Mouse (Mus musculus) telencephalon, adult 2 months (tissue): ENCODE data around the gene Gtsf2.
"Not testable (repeated sequence)": the region's sequence is repeated elsewhere in the genome, so short reads cannot be mapped to it uniquely, and the experiment has no call there.

ENCODE experiments used
- DNase-seq: peaks from one replicate; pipeline ENCODE4 v3.0.0-alpha.2; 2011; ENCODE audit warnings: low read depth, low spot score

Gtsf2 gene

GRCm38 (mm10) chr15:103448369-103448768 lies at the start of gene Gtsf2:
Gene Gtsf2 (minus strand): TSS chr15:103448469.
- no peak for DNase-seq

DNA sequence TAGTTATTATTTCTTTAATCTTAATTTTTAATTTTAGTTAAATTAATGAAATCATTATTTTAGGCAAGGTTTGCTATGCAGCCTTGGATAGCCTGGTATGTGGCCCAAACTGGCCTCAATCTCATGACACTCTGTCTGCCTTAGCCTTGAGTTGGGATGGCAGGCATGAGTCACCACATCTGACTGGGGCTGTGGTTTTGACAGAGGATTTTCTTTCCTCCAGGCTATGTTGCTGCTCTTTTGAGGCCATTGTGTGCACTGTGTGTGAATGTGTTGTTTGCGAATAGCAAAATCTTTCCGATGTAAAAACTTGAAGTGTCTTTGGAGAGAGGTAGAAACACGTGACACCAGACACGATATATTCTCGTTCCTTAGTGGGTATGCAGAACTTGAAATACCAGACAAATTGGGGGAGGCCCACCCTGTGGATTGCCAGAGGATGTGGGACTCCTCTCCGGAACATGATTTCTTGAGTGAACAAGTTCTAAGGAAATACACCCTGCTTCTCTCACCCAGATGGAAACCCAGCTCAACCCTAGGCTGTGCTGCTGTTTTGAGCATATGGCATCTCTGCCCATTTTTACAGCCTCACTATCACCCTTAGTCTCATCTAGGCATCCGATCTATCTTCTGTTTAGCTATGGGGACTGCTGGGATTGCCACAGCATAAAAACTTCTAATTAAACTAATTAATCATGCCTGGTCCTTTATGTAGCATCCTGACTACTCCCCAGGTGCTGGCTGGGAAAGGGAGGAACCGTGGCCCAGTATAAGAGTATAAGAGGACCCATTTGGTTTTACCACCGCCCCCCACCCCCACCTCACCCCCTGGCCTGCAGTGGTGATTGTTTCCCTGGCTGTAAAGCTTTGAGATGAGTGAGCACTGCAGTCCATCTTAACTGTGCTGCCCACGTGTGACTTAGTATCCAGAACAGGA lies 48.2 kb upstream of the Gtsf2 start:
- DNase-seq, result no peak

- no peak for DNase-seq
Measured at GRCm38 (mm10) chr15:103488336-103488735, 40.1 kb upstream of the Gtsf2 start.

- no peak for DNase-seq
Measured at GRCm38 (mm10) chr15:103486658-103487057, 38.4 kb upstream of the Gtsf2 start.

GRCm38 (mm10) chr15:103485106-103485505 lies 36.8 kb upstream of the Gtsf2 start:
- no peak for DNase-seq

- no peak for DNase-seq
Measured at GRCm38 (mm10) chr15:103484490-103484889, 36.2 kb upstream of the Gtsf2 start.

- no peak for DNase-seq
Measured at GRCm38 (mm10) chr15:103482488-103482887, 34.2 kb upstream of the Gtsf2 start.

GRCm38 (mm10) chr15:103480129-103480528 lies 31.9 kb upstream of the Gtsf2 start:
- DNase-seq, result no peak

- no peak for DNase-seq
Measured at GRCm38 (mm10) chr15:103479080-103479606, 30.9 kb upstream of the Gtsf2 start.

GRCm38 (mm10) chr15:103473769-103474168 lies 25.5 kb upstream of the Gtsf2 start:
- no peak for DNase-seq

- DNase-seq, result no peak
Measured at GRCm38 (mm10) chr15:103473182-103473581, 24.9 kb upstream of the Gtsf2 start.

GRCm38 (mm10) chr15:103472265-103472664 lies 24.0 kb upstream of the Gtsf2 start:
- no peak for DNase-seq

- no peak for DNase-seq
Measured at GRCm38 (mm10) chr15:103471488-103472194, 23.4 kb upstream of the Gtsf2 start.

GRCm38 (mm10) chr15:103462539-103463261 lies 14.4 kb upstream of the Gtsf2 start:
- DNase-seq, result no peak

- DNase-seq, result no peak
Measured at GRCm38 (mm10) chr15:103454449-103454848, 6.2 kb upstream of the Gtsf2 start.

GRCm38 (mm10) chr15:103453551-103454218 lies 5.4 kb upstream of the Gtsf2 start, which contains the start of gene Nckap1l:
Gene Nckap1l (plus strand): TSS chr15:103453794.
- DNase-seq, result peak; percentile 28

DNA sequence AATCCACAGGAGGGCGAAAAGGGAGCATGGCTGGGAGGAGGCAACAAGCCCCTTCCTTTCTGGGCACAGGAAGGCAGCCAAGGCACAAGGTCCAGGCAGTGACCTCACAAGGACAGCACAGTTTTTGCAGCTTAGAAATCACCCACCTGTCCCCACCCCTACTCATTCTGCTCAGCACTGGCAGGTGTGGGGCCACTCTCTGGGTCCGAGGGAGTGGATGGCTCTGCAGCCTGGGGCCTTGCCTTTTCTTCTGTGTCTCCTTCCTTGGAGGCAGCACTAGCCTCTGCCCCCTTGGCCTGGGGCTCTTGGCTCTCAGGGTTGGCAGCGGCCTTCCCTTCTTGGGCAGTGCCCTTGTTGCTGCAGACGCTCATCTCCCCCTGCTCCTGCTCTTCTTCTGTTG lies 2.3 kb downstream of the Gtsf2 start:
- not testable (repeated sequence) for DNase-seq

DNA sequence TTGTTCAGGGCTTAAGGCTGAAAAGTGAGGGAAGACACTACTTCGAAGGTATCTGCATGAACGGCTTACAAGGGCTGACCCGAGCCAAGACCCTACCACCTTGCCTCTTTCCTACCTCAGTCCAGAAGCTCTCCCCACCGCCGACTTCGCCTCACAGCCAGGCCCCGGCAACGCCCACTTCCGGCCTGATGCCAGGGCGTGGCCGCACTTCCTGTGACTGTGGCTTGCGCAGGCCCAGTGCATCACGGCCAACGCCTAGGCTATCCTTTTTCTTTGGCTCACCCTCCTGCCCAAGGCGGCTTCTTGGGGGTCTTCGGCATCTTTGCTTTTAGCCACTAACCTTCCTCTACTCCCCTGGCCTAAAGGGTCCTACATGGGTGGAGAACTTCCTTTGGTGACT lies 18.0 kb downstream of the Gtsf2 start, which contains the start of gene Gtsf1:
Gene Gtsf1, minus strand, starts transcription at position 230 of the 400 bp plus-strand sequence.
- no peak for DNase-seq

- DNase-seq, result no peak
Measured at GRCm38 (mm10) chr15:103427017-103427416, 21.3 kb downstream of the Gtsf2 start.

- not testable (repeated sequence) for DNase-seq
Measured at GRCm38 (mm10) chr15:103405586-103405985, 42.7 kb downstream of the Gtsf2 start.

- DNase-seq, result no peak
Measured at GRCm38 (mm10) chr15:103401361-103401760, 46.9 kb downstream of the Gtsf2 start.
